9 mouse cellular contexts compared by ENCODE assay signal in the genomic region with DNA sequence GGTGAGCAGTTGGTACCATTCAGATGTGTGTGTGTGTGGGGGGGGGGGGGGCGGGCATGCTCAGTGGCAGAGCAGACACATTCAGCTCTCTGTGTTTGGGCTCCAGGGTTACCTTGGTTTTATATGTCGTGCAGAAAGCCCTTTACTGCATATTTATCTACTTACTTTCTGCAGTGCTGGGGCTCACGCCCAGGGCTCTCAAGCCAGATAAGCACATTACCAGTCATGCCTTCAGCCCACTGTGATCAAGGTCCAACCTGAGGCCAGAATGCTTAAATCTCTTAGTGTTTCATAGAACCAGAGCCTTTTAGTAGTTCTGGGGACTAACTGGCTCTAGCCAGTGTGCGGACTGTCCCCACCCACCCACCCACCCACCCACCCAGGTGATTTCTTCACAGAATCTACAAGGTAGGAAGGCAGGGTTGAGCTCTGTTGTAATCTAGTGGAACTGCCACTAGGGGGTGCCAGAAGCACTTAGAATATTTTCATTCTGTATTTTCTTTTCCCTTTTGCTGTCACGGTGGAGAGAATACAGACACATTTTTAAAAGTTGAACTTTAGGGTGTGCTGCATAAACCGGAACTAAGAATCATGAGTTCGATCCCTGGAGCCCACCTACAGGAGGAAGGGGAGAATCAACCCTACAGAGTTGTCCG.
A peak's percentile ranks its signal among the peaks of the same experiment; 100 is the strongest.
DNase-seq lines count a peak whose midpoint lies in the region; ATAC-seq and TF ChIP-seq lines count a peak whose summit lies in the region.
"Had no signal": no experiment of that assay in that cellular context is flagged by ENCODE, and none has a peak within 500 bp of the region (broad histone marks: within the 10 kb centered on the region; RNA-seq: fewer than 3 reads in every experiment).

No protein-coding gene starts in this region.

- TF ChIP-seq POLR2A in heart, adult 2 months (IDR thresholded peaks at IDR 0.05; ENCODE audit: insufficient read depth, low read depth, low read length): no peak

- H3K4me1 ChIP-seq in heart, adult 2 months (ENCODE audit: control insufficient read depth, insufficient read depth, low read length): peaks cover 3% of the 10 kb centered on the region
- peaks cover 3% of the 10 kb centered on the region; the same call in 1 of the 2 replicates for H3K4me1 ChIP-seq in hindbrain, embryonic 16.5 days (ENCODE audit: control insufficient read depth, insufficient read depth, low read depth, low read length)
- H3K4me1 ChIP-seq in liver, embryonic 13.5 days (replicated peaks): peaks cover 13% of the 10 kb centered on the region
- H3K4me1 ChIP-seq in neural tube, embryonic 11.5 days (ENCODE audit: control insufficient read depth, insufficient read depth, low read length): no peaks in the 10 kb centered on the region

- intact Hi-C loops in heart, adult 2 months (cut with DNase I): loop anchor here (5.0 to 10.0 kb wide), 2 partner anchors 214 to 951 kb away; no protein-coding TSS in a partner anchor
- intact Hi-C loops in gastrocnemius, postnatal 14 days (cut with DNase I; ENCODE audit: low total_unique reads): no loop called here

- ATAC-seq in hindbrain, embryonic 16.5 days: peak; percentile 13; the same call in 1 of the 2 replicates
- peak; percentile 47; the same call in 1 of the 2 replicates for ATAC-seq in liver, embryonic 13.5 days (ENCODE audit: low read depth)
- ATAC-seq in neural tube, embryonic 11.5 days (ENCODE audit: insufficient read depth, low FRiP score, low TSS enrichment): no peak

- no peak for TF ChIP-seq EP300 in heart, adult 2 months (IDR thresholded peaks at IDR 0.05; ENCODE audit: insufficient read depth, low read depth, low read length)

- H3K27me3 ChIP-seq in heart, adult 2 months (ENCODE audit: control insufficient read depth, insufficient read depth, low read length): no peaks in the 10 kb centered on the region
- no peaks in the 10 kb centered on the region for H3K27me3 ChIP-seq in hindbrain, embryonic 16.5 days (replicated peaks; ENCODE audit: control insufficient read depth, insufficient read depth, low read length)
- no peaks in the 10 kb centered on the region for H3K27me3 ChIP-seq in liver, embryonic 13.5 days
- H3K27me3 ChIP-seq in neural tube, embryonic 11.5 days (ENCODE audit: control insufficient read depth, insufficient read depth, low read length): no peaks in the 10 kb centered on the region
- H3K27me3 ChIP-seq: limb, embryonic 13.5 days had no signal

- no peaks in the 10 kb centered on the region for H3K36me3 ChIP-seq in heart, adult 2 months (ENCODE audit: control insufficient read depth, insufficient read depth, low read length)
- H3K36me3 ChIP-seq in hindbrain, embryonic 16.5 days (ENCODE audit: control insufficient read depth, insufficient read depth, low read length): 0 out of 2 replicates have a peak, but pooled peaks cover 2% of the 10 kb centered on the region
- no peaks in the 10 kb centered on the region for H3K36me3 ChIP-seq in liver, embryonic 13.5 days
- H3K36me3 ChIP-seq in neural tube, embryonic 11.5 days (ENCODE audit: control insufficient read depth, insufficient read depth, low read length): no peaks in the 10 kb centered on the region

- H3K4me2 ChIP-seq in hindbrain, embryonic 16.5 days (ENCODE audit: low read length): no peak overlapping the region
- H3K4me2 ChIP-seq in liver, embryonic 13.5 days: peak overlapping the region; percentile 51
- no peak overlapping the region for H3K4me2 ChIP-seq in neural tube, embryonic 11.5 days (ENCODE audit: low read depth)
- H3K4me2 ChIP-seq: limb, embryonic 13.5 days had no signal

- H3K9ac ChIP-seq in heart, adult 2 months (ENCODE audit: low read depth, low read length): peak overlapping the region; percentile 33
- H3K9ac ChIP-seq in hindbrain, embryonic 16.5 days (ENCODE audit: low read depth, low read length): no peak overlapping the region
- 0 out of 2 replicates have a peak overlapping the region, but pooled peaks have one; percentile 17 for H3K9ac ChIP-seq in liver, embryonic 13.5 days
- H3K9ac ChIP-seq in neural tube, embryonic 11.5 days (ENCODE audit: low read length): no peak overlapping the region
- H3K9ac ChIP-seq: limb, embryonic 13.5 days had no signal

- TF ChIP-seq CTCF in heart, adult 2 months (IDR thresholded peaks at IDR 0.05): peak; percentile 83

- H3K4me3 ChIP-seq in heart, adult 2 months: peak overlapping the region; percentile 47
- H3K4me3 ChIP-seq in hindbrain, embryonic 16.5 days (ENCODE audit: low read length): no peak overlapping the region
- H3K4me3 ChIP-seq in liver, embryonic 13.5 days (replicated peaks): peak overlapping the region; percentile 26; the same call in 1 of the 2 replicates
- H3K4me3 ChIP-seq in neural tube, embryonic 11.5 days (ENCODE audit: low read depth, low read length): no peak overlapping the region
- H3K4me3 ChIP-seq: limb, embryonic 13.5 days had no signal

- H3K79me2 ChIP-seq in heart, adult 2 months (replicated peaks; ENCODE audit: control insufficient read depth, insufficient read depth, low read length): no peaks in the 10 kb centered on the region

- H3K9me3 ChIP-seq in hindbrain, embryonic 16.5 days (ENCODE audit: control insufficient read depth, low read length): no peaks in the 10 kb centered on the region
- H3K9me3 ChIP-seq in liver, embryonic 13.5 days (replicated peaks): no peaks in the 10 kb centered on the region
- H3K9me3 ChIP-seq in neural tube, embryonic 11.5 days (ENCODE audit: control insufficient read depth, low read length): no peaks in the 10 kb centered on the region
- H3K9me3 ChIP-seq: limb, embryonic 13.5 days had no signal

- H3K27ac ChIP-seq in heart, adult 2 months: peak overlapping the region; percentile 88
- no peak overlapping the region for H3K27ac ChIP-seq in hindbrain, embryonic 16.5 days (ENCODE audit: low read depth, low read length)
- no peak overlapping the region for H3K27ac ChIP-seq in liver, embryonic 13.5 days
- no peak overlapping the region for H3K27ac ChIP-seq in neural tube, embryonic 11.5 days (ENCODE audit: low read depth, low read length)
- H3K27ac ChIP-seq: limb, embryonic 13.5 days had no signal

- 39% methylated on average over 8 of the region's 8 CpGs for WGBS in heart, adult 2 months
- WGBS in hindbrain, embryonic 16.5 days: 71% methylated on average over 8 of the region's 8 CpGs
- WGBS in liver, embryonic 13.5 days (ENCODE audit: insufficient replicate concordance): 36% methylated on average over 8 of the region's 8 CpGs
- 73% methylated on average over 8 of the region's 8 CpGs for whole genome bisulfite sequencing in neural tube, embryonic 11.5 days

- peak; percentile 36 to 46 for DNase-seq in heart, adult 2 months
- DNase-seq in heart, adult 9 months (ENCODE audit: low spot score in 2 of 2): no peak
- DNase-seq in MN1 (ENCODE audit: low spot score): peak; percentile 37
- peak; percentile 26 for DNase-seq in embryo, embryonic 9.5 days (ENCODE audit: extremely low spot score)
- DNase-seq in liver, embryonic 13.5 days: peak; percentile 20
- DNase-seq in neural tube, embryonic 11.5 days (ENCODE audit: low spot score): peak; percentile 47
- no peak for DNase-seq in gastrocnemius, postnatal 14 days

Comparison
In these comparisons a context has a peak if more than half of its experiments do, and no peak if none do; other contexts are left out.
1. DNase-seq: peak in heart, adult 2 months (2 of 2), MN1 (single experiment), embryo, embryonic 9.5 days (single experiment), liver, embryonic 13.5 days (single experiment) and neural tube, embryonic 11.5 days (single experiment); none in heart, adult 9 months (0 of 2) and gastrocnemius, postnatal 14 days (single experiment).
2. H3K4me3 ChIP-seq: peak in heart, adult 2 months (single experiment) and liver, embryonic 13.5 days (single experiment); none in hindbrain, embryonic 16.5 days (single experiment) and neural tube, embryonic 11.5 days (single experiment).
3. H3K9ac ChIP-seq: peak in heart, adult 2 months (single experiment) and liver, embryonic 13.5 days (single experiment); none in hindbrain, embryonic 16.5 days (single experiment) and neural tube, embryonic 11.5 days (single experiment).